Mouse (Mus musculus): ENCODE data around the gene Colec11.

GRCm38 (mm10) chr12:28607546-28608305 is 15.5 kb downstream of the Colec11 start:
- TF ChIP-seq POLR2A (IDR thresholded peaks at IDR 0.05; ENCODE audit: insufficient read depth, low read depth, low read length) = no peak
- TF ChIP-seq CTCF (IDR thresholded peaks at IDR 0.05; ENCODE audit: insufficient read depth, low read depth, low read length) = no peak
